In genomic region chr5:54343432-54343831, GRCm38 (mm10) we compare ENCODE assay signal across 16 mouse cellular contexts.
"Had no signal": no experiment of that assay in that cellular context is flagged by ENCODE, and none has a peak within 500 bp of the region (broad histone marks: within the 10 kb centered on the region; RNA-seq: fewer than 3 reads in every experiment).

No protein-coding gene starts in this region.

- H3K4me3 ChIP-seq: kidney, embryonic 15.5 days; limb, embryonic 15.5 days; liver, embryonic 12.5 days; midbrain, embryonic 12.5 days; neural tube, embryonic 13.5 days; stomach, embryonic 15.5 days had no signal

- H3K9me3 ChIP-seq: kidney, embryonic 15.5 days; limb, embryonic 15.5 days; liver, embryonic 12.5 days; midbrain, embryonic 12.5 days; neural tube, embryonic 13.5 days; stomach, embryonic 15.5 days had no signal

- H3K27me3 ChIP-seq: kidney, embryonic 15.5 days; limb, embryonic 15.5 days; liver, embryonic 12.5 days; midbrain, embryonic 12.5 days; neural tube, embryonic 13.5 days; stomach, embryonic 15.5 days had no signal

- H3K4me1 ChIP-seq: kidney, embryonic 15.5 days; liver, embryonic 12.5 days; midbrain, embryonic 12.5 days; stomach, embryonic 15.5 days had no signal

- DNase-seq: kidney, adult 2 months; kidney, postnatal 25 days; layer of hippocampus, postnatal 36 days; lung, embryonic 14.5 days; lung, postnatal 10 days; lung, postnatal 4 days; retina, postnatal 1 day; thymus, adult 2 months; thymus, postnatal 25 days had no signal

- H3K36me3 ChIP-seq: kidney, embryonic 15.5 days; limb, embryonic 15.5 days; liver, embryonic 12.5 days; midbrain, embryonic 12.5 days; neural tube, embryonic 13.5 days; stomach, embryonic 15.5 days had no signal

- H3K27ac ChIP-seq: kidney, embryonic 15.5 days; limb, embryonic 15.5 days; liver, embryonic 12.5 days; midbrain, embryonic 12.5 days; neural tube, embryonic 13.5 days; stomach, embryonic 15.5 days had no signal

- H3K4me2 ChIP-seq: kidney, embryonic 15.5 days; limb, embryonic 15.5 days; liver, embryonic 12.5 days; lung, embryonic 14.5 days; midbrain, embryonic 12.5 days; neural tube, embryonic 13.5 days; stomach, embryonic 15.5 days had no signal

- ATAC-seq: liver, embryonic 12.5 days; midbrain, embryonic 16.5 days had no signal

- H3K9ac ChIP-seq: kidney, embryonic 15.5 days; limb, embryonic 15.5 days; liver, embryonic 12.5 days; lung, embryonic 14.5 days; midbrain, embryonic 12.5 days; neural tube, embryonic 13.5 days; stomach, embryonic 15.5 days had no signal
